Mouse (Mus musculus) hindbrain, embryonic 14.5 days (tissue): ENCODE measurements at regions not wholly inside any gene's neighbourhood (a gene's known extent, or its start where the extent isn't known, plus 50 kb on each side); places are given as distances from the start of the nearest gene placed in this dataset.
"Not testable (repeated sequence)": the region's sequence is repeated elsewhere in the genome, so short reads cannot be mapped to it uniquely, and the experiment has no call there.

Experiments used
- ATAC-seq: fragments of 200-750 bp; cut with Nextera tagmentation; 2 replicates; pipeline ENCODE4 v1.8.0; 2017; ENCODE audit warnings: moderate number of reproducible peaks, mild to moderate bottlenecking, moderate TSS enrichment, moderate library complexity; ENCODE audit not compliant: low FRiP score
- DNase-seq: peaks from one replicate; pipeline ENCODE4 v3.0.0-alpha.2; 2015; ENCODE audit warnings: low spot score
- H3K27ac ChIP-seq: fragments of 300-500 bp; sonication (generic); 2 replicates; pipeline ENCODE4 v1.5.1; 2014; ENCODE audit warnings: mild to moderate bottlenecking, moderate library complexity
- H3K27me3 ChIP-seq: fragments of 300-500 bp; sonication (generic); 2 replicates; pipeline ENCODE4 v1.6.1; 2014; ENCODE audit warnings: mild to moderate bottlenecking, low read length, mixed read lengths; ENCODE audit not compliant: control insufficient read depth, insufficient read depth
- H3K36me3 ChIP-seq: fragments of 300-500 bp; sonication (generic); replicated peaks from 2 replicates; pipeline ENCODE4 v1.6.1; 2014; ENCODE audit not compliant: control insufficient read depth, insufficient read depth
- H3K4me1 ChIP-seq: fragments of 300-500 bp; sonication (generic); replicated peaks from 2 replicates; pipeline ENCODE4 v1.6.1; 2014; ENCODE audit warnings: antibody characterized with exemption, low read length, mixed read lengths; ENCODE audit not compliant: control insufficient read depth, insufficient read depth
- H3K4me2 ChIP-seq: fragments of 300-500 bp; sonication (generic); replicated peaks from 2 replicates; pipeline ENCODE4 v1.6.1; 2014; ENCODE audit warnings: mild to moderate bottlenecking, moderate library complexity
- H3K4me3 ChIP-seq: fragments of 300-500 bp; sonication (generic); replicated peaks from 2 replicates; pipeline ENCODE4 v1.5.1; 2014; ENCODE audit warnings: mild to moderate bottlenecking, low read length
- H3K9ac ChIP-seq: fragments of 300-500 bp; sonication (generic); 2 replicates; pipeline ENCODE4 v1.6.1; 2014
- H3K9me3 ChIP-seq: fragments of 300-500 bp; sonication (generic); 2 replicates; pipeline ENCODE4 v1.6.1; 2016; ENCODE audit warnings: low read length; ENCODE audit not compliant: control insufficient read depth
- WGBS: fragments of 180-500 bp; shearing (Covaris S2); extraction: QIAGEN DNeasy Blood & Tissue Kit; methylation state at CpG from one replicate; pipeline ENCODE4 v1.1.7; 2014; 5-methylcytosine and 5-hydroxymethylcytosine counted together

GRCm38 (mm10) chr13:74563483-74564330 is 69.9 kb upstream of the Zfp825 start:
- WGBS = 3% methylated on average over 27 of the region's 27 CpGs
- ATAC-seq (peak; percentile 99), DNase-seq (peak; percentile 78)
- not testable (repeated sequence) for H3K27me3 ChIP-seq, H3K36me3 ChIP-seq, H3K4me1 ChIP-seq, H3K9me3 ChIP-seq
- Histone ChIP-seq H3K4me2 (peak overlapping the region; percentile 73), H3K27ac (peak overlapping the region; percentile 65), H3K9ac (peak overlapping the region; percentile 64), H3K4me3 (peak overlapping the region; percentile 58)

- H3K27me3 ChIP-seq, DNase-seq, H3K4me1 ChIP-seq, H3K36me3 ChIP-seq, H3K9me3 ChIP-seq, ATAC-seq: not testable (repeated sequence)
- WGBS = 19% methylated on average over 2 of the region's 2 CpGs
- Histone ChIP-seq H3K9ac (peak overlapping the region; percentile 64), H3K4me2 (peak overlapping the region; percentile 73), H3K27ac (peak overlapping the region; percentile 65), H3K4me3 (peak overlapping the region; percentile 58)
Measured at GRCm38 (mm10) chr13:74564331-74564727, 70.5 kb upstream of the Zfp825 start.

- not testable (repeated sequence) for H3K36me3 ChIP-seq, H3K9me3 ChIP-seq, H3K27ac ChIP-seq, DNase-seq, H3K4me2 ChIP-seq, H3K4me1 ChIP-seq, H3K27me3 ChIP-seq, H3K9ac ChIP-seq, H3K4me3 ChIP-seq, ATAC-seq
- 70% methylated on average over 4 of the region's 4 CpGs for WGBS
Measured at GRCm38 (mm10) chr13:74569967-74570366, 69.4 kb upstream of the Erap1 start.
